Mouse (Mus musculus) ES-E14 (cell line): ENCODE results near the gene Lrrc8e.

Experiments
- CHD2 ChIP-seq: IDR thresholded peaks from 2 replicates; pipeline ENCODE4 v1.6.1; 2014; ENCODE audit warnings: mild to moderate bottlenecking, low read depth, low read length, inconsistent platforms
- HCFC1 ChIP-seq: IDR thresholded peaks from 2 replicates; pipeline ENCODE4 v1.6.1; 2012; ENCODE audit warnings: low read length, inconsistent platforms, borderline replicate concordance; ENCODE audit not compliant: insufficient read depth
- MAFK ChIP-seq: IDR thresholded peaks from 2 replicates; pipeline ENCODE4 v1.6.1; 2014; ENCODE audit warnings: mild to moderate bottlenecking, low read depth, low read length, inconsistent platforms; ENCODE audit not compliant: insufficient read depth
- ZNF384 ChIP-seq: IDR thresholded peaks from 2 replicates; pipeline ENCODE4 v1.6.1; 2012; ENCODE audit warnings: low read depth, low read length, inconsistent platforms

DNA sequence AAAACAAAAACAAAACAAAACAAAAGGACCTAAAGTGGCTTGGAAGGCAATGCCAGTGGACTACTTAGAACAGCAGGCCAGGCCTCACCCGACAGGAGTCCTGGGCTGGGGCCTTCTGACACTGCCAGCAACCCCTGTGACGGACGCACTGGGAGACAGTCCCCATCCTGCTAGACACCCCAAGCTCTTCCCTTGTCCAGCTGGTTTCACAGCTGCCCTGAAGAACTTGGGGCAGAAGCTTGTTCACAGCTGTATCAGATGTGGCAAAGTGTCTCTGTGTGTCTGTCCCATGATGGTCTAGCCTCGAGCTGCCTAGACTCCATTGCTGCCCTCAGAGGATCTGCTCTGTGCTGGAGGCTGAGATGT, 33.2 kb downstream of the Lrrc8e start:
- TF ChIP-seq MAFK: no peak
- TF ChIP-seq CHD2: no peak
- no peak for TF ChIP-seq ZNF384
- TF ChIP-seq HCFC1: no peak
